Mouse (Mus musculus) stomach, postnatal 0 days (tissue): ENCODE measurements around the gene 2300002M23Rik.

Source experiments
- CTCF ChIP-seq: IDR thresholded peaks from 2 replicates; pipeline ENCODE4 v1.5.1; 2016; ENCODE audit warnings: antibody characterized with exemption, low read depth, mild to moderate bottlenecking, moderate library complexity
- EP300 ChIP-seq: optimal IDR thresholded peaks from 2 replicates; pipeline ENCODE3; 2016; ENCODE audit warnings: antibody characterized with exemption

GRCm38 (mm10) chr17:35548636-35549035, 18.6 kb upstream of the 2300002M23Rik start:
- TF ChIP-seq CTCF (no peak), EP300 (no peak)
